Mouse (Mus musculus) megakaryocyte progenitor cell, adult 5-6 weeks (primary cell): ENCODE data around the gene Trip10. TPM values are rescaled to one million over a fixed set of nuclear protein-coding genes. Genes with fewer than 3 reads are reported as not detected.
"Not testable (repeated sequence)": the region's sequence is repeated elsewhere in the genome, so short reads cannot be mapped to it uniquely, and the experiment has no call there.

Experiments
- ATAC-seq: replicated peaks from 2 replicates; pipeline ENCODE4 v1.8.0; 2016; ENCODE audit warnings: mild to moderate bottlenecking, moderate TSS enrichment, inconsistent platforms; ENCODE audit not compliant: poor library complexity
- total RNA-seq, 2 experiments: library from RNA; stranded (forward) in 1 of 2; stranded (reverse) in 1 of 2; fragments of 157-497, 149-512 nt in 1 of 2; fragments of 200-1000 nt in 1 of 2; gene quantifications; 2 replicates each; pipeline versions ENCODE4 v1.2.3 to v1.2.4; 2015 to 2017

Trip10 gene
- total RNA-seq, 2 experiments from 2014 or later: 3.5 to 7.9 TPM

- ATAC-seq: no peak
Observed at GRCm38 (mm10) chr17:57262901-57263550, 13.8 kb downstream of the Trip10 start.

- peak; percentile 79 for ATAC-seq
Observed at GRCm38 (mm10) chr17:57264164-57264563, 14.9 kb downstream of the Trip10 start.

DNA sequence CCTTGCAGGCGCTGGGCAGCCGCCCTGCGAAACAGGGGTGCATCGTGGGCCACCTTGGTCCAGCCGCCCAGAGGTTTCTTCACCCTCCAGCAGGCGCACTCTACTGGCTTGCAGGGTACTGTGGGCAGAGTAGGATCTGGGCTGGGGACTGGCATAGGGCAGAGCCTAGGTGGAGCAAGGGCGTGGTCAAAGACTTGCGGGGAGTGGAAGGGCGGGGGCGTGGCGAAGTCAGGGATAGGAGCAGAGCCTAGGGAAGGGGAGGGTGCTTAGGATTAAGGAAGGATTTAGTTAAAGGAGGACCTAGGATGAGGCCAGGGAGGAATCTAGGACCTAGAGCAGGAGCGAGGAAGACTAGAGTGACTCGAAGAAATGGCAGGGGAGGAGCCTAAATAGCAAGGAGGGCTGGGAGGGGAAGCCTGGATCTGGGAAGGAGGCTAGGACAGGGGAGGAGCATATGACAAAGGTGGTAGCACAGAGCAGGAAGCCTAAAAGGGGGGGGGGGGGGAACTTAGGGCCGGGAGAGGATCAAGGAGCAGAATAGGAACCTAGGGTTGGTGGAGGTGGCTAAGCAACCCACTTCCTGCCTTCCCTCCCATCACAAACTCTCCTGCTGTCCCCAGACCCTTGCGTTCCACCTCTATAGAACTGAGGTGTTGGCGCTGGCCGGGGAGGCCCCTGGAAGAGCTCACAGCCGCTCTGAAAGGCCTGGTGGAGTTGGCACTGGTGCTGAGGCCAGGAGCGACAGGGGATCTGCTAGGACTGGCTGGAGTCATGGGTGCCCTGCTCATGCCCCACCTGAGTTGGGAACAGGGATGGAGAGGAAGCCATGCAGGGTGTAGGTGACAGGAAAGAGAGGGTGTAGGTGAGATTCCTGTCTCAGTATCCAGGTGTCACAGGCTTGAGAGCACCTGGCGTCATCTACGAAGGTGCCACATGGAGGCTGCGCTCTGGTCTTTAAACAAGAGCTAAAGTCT lies 16.0 kb downstream of the Trip10 start:
- peak; percentile 91 for ATAC-seq

DNA sequence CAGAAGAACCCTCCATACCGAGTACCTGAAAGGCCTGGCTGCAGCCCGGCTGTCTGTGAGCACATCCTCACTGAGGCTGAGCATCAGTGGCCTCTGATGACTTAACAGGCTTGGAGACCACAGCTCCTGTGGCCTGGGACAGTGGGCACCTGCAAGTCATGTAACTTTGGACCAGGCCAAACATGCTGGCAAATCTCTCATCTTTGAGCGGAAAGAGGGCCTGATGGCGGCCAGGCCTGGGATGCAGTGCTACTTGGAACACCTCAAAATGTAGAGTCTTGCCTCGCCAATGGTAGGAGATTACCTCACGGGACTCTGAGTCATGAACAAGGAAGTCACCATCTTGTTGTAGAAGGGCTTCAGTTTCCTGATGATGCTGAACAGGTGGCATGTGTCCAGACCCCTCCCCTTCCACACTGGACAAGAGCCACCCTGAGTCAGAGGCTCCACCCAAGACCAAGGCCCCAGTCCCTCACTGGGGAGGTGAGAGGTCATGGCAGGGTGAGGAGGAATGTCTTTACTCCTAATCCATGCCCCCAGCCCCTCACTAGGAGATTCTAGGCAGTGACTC lies 18.4 kb downstream of the Trip10 start:
- ATAC-seq: no peak

DNA sequence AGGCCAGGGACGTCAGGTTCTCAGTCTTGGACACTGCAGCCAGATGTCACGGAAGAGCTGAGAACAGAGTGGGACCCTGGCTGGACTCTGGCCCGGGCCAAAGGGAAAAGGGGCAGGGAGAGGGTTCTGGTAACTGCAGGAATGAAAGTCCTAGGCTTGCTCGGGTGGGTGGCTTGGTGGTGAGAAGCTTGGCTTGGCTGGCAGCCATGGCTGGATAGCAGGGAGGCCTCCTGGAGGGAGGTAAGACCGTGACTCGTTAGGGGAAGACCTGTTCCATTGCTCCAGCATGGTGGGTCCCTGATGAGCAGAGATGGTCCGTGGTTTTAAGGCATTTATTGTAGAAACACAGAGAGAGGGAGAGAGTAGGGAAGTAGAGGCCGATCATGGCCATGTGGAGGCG lies 22.0 kb downstream of the Trip10 start:
- no peak for ATAC-seq

DNA sequence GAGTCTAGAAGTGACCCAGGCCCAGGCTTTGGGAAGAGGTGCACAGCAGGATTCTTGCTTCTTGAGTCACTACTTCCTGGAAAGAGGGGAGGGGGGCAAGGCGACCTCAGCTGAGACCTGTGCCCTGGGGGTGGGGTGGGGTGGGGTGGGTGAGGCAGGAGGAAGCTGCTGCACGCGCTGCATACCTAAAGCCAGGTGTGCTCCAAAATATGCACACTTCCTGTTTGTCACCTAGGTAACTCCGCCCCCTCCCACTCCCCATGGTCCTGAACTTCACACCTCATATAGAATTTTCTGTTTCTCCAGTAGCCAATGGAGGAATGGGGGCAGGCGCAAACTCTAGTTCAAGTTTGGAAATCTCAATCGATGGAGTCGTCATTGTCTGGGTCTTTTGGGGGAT lies 24.6 kb downstream of the Trip10 start:
- ATAC-seq: no peak

DNA sequence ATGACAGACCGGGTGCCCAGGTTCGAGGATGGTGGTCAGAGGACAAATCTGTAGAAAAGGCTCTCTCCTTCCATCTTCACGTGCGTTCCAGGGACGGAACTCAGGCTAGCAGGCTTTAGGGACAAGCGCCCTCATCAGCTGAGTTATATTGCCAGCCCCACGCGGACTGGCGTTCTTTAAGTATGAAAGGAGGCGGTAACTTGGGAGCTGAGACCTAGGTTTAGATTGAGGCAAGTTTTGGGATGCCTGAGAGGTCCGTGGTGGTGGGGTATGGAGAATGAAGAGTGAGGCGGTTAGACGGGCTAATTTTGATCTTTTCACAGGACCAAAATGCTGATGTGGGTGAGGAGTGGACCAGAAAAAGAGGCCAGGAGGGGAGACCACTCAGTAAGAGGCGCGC lies 25.4 kb downstream of the Trip10 start:
- ATAC-seq: no peak

DNA sequence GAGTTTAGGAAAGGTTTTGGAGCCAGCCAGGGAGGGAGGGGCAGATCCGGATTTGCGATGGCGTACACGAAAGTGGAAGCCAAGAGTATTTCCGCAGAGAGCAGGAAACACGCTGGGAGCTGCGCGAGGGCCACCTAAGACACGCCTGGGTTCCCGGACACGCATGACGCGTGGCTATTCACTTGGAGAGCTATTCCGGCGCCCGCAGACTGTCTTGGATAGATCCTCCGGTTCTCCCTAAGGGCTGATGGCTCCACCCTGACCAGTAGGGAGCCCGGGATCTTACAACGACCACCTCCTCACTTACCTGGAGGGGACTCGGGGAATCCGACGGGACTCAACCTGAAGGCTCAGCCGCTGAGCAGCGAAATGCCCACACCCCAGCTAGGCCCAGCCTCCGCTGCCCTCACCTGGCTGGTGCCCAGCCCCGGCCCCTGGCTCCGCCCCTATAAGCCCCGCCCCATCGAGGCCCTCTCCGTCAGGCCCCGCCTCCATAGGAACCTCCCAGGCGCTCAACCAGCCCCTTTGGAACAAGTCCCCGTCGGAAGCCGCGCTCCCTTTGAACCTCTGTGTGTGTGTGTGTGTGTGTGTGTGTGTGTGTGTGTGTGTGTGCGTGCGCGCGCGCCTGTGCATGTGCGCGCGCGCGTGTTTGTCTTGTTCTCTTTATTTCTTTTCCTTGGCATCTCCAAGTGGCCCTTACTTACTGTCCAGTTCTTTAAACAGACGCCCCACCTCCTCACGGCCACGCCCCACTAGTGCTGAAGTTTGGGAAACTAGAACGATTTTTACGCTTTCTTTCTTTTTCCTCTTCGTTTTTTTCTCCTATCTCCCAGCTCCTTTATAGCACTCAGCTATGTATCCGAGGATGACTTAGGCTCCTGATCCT lies 26.1 kb downstream of the Trip10 start:
- ATAC-seq: peak; percentile 59

- no peak for ATAC-seq
Observed at GRCm38 (mm10) chr17:57275997-57276351, 26.7 kb downstream of the Trip10 start.

- peak; percentile 51 for ATAC-seq
Observed at GRCm38 (mm10) chr17:57276634-57277121, 27.4 kb downstream of the Trip10 start.

DNA sequence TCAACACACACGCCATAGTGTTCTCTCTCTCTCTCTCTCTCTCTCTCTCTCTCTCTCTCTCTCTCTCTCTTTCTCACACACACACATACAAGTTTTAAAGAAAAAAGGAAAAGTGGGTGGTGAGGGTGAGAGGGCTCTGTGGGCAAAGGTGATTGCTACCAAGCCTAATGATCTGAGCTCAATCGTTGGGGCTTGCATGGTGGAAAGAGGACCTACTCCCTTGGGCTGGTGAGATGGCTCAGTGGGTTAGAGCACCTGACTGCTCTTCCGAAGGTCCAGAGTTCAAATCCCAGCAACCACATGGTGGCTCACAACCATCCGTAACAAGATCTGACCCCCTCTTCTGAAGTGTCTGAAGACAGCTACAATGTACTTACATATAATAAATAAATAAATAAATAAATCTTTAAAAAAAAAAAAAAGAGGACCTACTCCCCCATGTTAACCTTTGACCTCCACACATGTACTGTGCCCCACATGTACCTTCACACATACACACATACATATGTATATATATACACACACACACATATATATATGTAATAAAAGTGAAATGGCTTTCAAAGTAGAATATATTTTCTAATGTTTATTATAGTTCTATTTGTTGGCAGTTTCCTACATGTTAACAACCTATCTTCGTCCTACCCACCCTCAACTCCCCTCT lies 28.5 kb downstream of the Trip10 start:
- ATAC-seq: not testable (repeated sequence)

DNA sequence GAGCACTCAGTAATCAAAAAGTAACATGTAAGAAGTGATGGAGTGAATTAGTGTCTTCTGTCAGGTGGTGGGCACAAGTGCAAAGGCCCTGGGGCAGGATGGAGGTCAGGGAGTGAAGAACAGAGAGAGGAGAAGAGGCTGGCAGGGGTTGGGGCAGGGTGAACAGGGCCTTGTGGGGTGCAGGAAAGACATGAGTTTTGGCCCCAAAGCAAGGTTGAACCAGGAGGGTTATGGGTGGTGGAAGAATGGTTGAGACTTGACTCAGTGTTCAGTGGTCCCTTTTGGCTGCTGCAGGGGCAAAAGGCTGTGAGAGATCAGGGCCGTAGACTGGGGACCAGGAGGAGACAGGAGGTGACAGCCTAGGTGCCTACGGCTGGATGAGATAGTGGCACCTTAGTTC lies 29.3 kb downstream of the Trip10 start:
- no peak for ATAC-seq

GRCm38 (mm10) chr17:57278943-57279590 lies 29.8 kb downstream of the Trip10 start, which contains the start of gene Vav1:
TSS of gene Vav1 (plus strand) at chr17:57279100.
- ATAC-seq: peak; percentile 64

DNA sequence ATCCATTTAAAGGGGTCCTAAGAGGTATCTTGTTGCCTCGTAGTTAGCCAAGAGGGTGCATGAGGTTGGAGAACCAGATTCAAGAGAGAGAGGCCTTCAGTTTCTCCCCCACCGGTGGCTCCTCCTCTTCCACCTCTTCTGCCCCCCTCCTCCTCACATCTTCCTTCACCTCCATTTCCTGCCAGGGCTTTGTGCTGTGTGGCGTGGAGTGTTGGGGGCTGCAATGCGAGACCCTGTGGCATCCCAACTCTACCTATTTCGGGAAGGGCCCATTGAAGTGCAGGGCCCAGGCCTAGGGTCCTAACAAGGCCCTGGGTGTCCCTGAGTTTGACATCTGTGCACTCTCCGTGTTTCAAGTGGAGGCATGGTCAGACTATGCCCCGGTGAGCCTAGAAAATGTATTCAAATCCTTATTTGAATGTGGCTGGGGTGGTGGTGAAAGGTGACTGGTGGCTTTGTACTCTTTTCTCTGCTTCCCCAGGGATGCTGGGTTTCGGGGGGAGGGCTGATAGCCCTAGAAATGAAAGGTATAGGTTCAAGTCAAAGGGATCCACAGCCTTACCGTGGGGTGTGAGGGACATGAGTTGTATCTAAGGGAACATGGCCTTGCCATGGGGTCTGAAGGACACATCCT lies 30.5 kb downstream of the Trip10 start:
- ATAC-seq: no peak

DNA sequence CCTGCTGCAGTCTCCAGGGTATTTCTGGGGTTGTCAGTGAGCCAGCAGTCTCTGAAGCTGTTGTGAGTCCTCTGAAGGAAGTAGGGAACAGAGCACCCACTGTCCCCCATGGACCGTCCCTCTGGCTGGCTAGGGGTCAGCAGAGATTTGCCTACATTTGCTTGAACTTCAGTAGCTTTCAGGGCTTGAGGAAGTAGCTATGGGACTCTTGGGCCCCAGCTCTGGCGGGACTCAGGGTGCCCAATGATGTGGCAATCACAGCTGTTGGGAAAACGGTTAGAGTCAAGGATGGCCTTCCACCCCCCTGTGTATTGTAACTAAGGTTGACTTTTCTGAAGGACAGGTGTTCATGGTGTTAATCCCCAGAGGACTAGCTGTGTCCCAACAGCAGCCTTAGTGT lies 31.2 kb downstream of the Trip10 start:
- ATAC-seq: 0 out of 2 replicates have a peak, but pooled peaks have one; percentile 6

- ATAC-seq: no peak
Observed at GRCm38 (mm10) chr17:57283906-57284305, 34.7 kb downstream of the Trip10 start.

DNA sequence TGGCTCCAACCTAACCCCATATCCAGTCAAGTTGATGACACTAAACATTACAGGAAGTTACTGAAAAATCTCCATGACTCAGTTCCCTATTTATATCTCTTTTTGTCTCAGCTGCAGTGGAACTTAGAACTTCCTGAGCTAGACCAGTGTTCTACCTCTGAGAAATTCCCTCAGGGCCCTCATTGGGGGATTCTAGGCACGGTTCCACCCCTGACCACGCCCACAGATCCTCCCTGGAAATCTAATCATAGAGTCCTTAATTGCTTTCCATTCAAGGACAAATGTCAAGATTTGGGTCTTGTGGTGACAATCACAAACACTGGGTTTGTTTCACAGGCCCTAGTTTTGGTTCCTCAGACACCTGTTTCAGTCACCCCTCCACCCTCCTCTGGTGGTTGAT lies 35.8 kb downstream of the Trip10 start:
- peak; percentile 34 for ATAC-seq

DNA sequence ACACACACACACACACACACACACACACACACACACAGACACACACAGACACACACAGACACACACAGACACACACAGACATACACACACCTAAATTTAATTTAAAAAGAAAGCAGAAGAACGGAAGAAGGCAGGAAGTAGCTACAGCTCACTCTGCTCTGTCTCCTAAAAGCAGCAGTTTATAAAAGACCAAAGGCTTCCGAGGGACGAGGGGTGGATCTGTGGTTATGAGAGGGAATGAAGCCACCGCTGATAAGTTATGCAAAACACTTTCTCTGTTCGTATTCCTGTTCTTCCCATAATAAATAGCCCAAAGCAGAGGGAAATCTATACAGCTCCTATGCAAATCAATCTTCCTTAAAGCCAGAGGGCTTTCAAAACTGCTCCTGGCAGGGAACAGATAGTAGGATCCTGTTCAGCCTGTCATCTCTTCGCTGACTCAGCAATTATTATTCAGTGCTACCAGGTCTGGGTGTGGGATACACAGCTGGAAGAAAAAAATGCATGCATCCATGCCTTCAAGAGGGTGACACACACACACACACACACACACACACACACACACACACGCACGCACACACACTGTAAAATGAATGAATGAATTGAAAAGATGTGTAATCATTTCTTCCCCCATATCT lies 37.6 kb downstream of the Trip10 start:
- ATAC-seq: no peak

DNA sequence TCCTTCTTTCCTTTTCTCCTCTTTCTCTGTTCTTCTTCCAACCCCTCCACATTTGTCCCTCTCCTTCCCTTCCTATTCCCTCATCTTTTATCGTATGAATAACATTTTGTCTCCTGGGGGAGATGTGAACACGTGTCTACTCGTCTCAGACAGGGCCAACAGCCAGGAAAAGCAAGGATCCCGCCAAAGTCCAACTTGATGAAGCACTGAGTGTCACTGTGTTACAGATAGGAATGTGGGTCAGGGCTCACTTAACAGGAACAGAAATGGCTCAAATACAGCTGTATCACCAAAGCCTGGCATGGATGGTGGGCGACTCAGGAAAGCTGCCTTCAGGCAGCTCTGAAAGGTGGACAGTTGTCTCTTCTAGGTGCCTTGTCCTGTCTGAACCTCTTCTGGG lies 40.0 kb downstream of the Trip10 start:
- no peak for ATAC-seq
